ENCODE assay signal across 17 mouse cellular contexts in the genomic region with DNA sequence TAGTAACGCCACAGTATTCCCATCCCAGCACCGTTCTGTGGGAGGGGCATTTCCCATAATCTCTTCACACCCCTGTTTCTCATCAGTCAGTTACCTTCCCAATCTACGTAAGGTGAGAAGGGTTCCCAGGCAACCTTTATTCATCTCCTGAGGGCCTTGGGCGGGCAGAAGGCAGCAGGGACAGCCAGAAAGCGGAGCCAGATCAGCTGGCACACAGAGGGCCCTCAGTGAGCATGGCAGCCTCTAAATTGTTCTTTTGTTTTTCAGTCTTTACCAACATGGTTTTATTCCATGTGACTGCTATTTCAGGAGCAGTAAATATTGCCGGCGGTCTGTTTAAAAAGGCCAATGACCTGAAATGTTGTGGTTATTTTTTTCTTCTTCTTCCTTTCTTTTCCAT. TPM values are rescaled to one million over a fixed set of nuclear protein-coding genes. Genes with fewer than 3 reads are reported as not detected.
DNase-seq lines count a peak whose midpoint lies in the region; ATAC-seq and TF ChIP-seq lines count a peak whose summit lies in the region.
"Had no signal": no experiment of that assay in that cellular context is flagged by ENCODE, and none has a peak within 500 bp of the region (broad histone marks: within the 10 kb centered on the region; RNA-seq: fewer than 3 reads in every experiment).

No protein-coding gene starts in this region.

- TF ChIP-seq CTCF in brain, embryonic 14.5 days (IDR thresholded peaks at IDR 0.05; ENCODE audit: borderline replicate concordance, extremely low read depth, insufficient read depth, insufficient read length) = no peak

- TF ChIP-seq POLR2A in brain, embryonic 14.5 days (IDR thresholded peaks at IDR 0.05; ENCODE audit: borderline replicate concordance, extremely low read depth, insufficient read depth, insufficient read length, poor library complexity, severe bottlenecking) = no peak

- peak; percentile 22 to 36 for DNase-seq in cerebellum, postnatal 25 days
- DNase-seq in cerebellum, adult 18-20 months = no peak
- DNase-seq in layer of hippocampus, adult 9-11 months = peak; percentile 18
- DNase-seq in layer of hippocampus, postnatal 10 days (ENCODE audit: low spot score in 2 of 2) = no peak
- DNase-seq in brain, embryonic 14.5 days (ENCODE audit: low read depth) = peak; percentile 15
- DNase-seq: adrenal gland, adult 2 months; adrenal gland, postnatal 14 days; cerebellum, adult 11 months; cerebellum, adult 8-10 months; cerebellum, postnatal 36 days; gastrocnemius, adult 2 months; gastrocnemius, postnatal 14 days; heart, adult 11 months had no signal

- ATAC-seq in megakaryocyte, adult 5-6 weeks (ENCODE audit: poor library complexity, severe bottlenecking) = no peak
- ATAC-seq: CD4-positive, CD25-positive, alpha-beta regulatory T cell, adult 4 months; forebrain, embryonic 13.5 days; forebrain, embryonic 16.5 days had no signal

RNA-seq across cellular contexts. Expression of a gene that starts 27.0 kb away (rescaled TPM):
- total RNA-seq in layer of hippocampus, postnatal 10 days (2021) = 10 to 100 TPM; 56.0 to 59.1 TPM
- polyA plus RNA-seq in brain, embryonic 14.5 days (2012; rRNA removed) = 15.9 and 16.8 TPM in 2 replicates
- 333 and 372 TPM in 2 replicates for total RNA-seq in megakaryocyte, adult 5-6 weeks (2015)
- total RNA-seq in megakaryocyte, adult 5-6 weeks (2017) = 428 and 451 TPM in 2 replicates

Comparison
In these comparisons a context has a peak if more than half of its experiments do, and no peak if none do; other contexts are left out.
1. DNase-seq: peak in cerebellum, postnatal 25 days (2 of 2), layer of hippocampus, adult 9-11 months (single experiment) and brain, embryonic 14.5 days (single experiment); none in cerebellum, adult 18-20 months (0 of 2) and layer of hippocampus, postnatal 10 days (0 of 2).
2. RNA of a gene that starts 27.0 kb away (total RNA-seq): 333 to 451 TPM in megakaryocyte, adult 5-6 weeks; 56.0 to 59.1 TPM in layer of hippocampus, postnatal 10 days; every median in the first group is over 4 times any median in the second.